Mouse (Mus musculus) induced T-regulatory cell, adult 2 months (primary cell): ENCODE data around the gene Tmem104.

Source experiments
- DNase-seq: peaks from one replicate; pipeline ENCODE4 v3.0.0-alpha.2; 2012; ENCODE audit warnings: low read depth

The Tmem104 gene

GRCm38 (mm10) chr11:115279726-115280125 is 92.4 kb downstream of the Tmem104 start:
- peak; percentile 37 for DNase-seq

GRCm38 (mm10) chr11:115282295-115282694 is 95.0 kb downstream of the Tmem104 start:
- DNase-seq: no peak

GRCm38 (mm10) chr11:115282723-115283485 is 95.6 kb downstream of the Tmem104 start:
- no peak for DNase-seq

- DNase-seq: no peak
These were observed 96.1 kb downstream of the Tmem104 start for GRCm38 (mm10) chr11:115283486-115283765.

- no peak for DNase-seq
These were observed 96.8 kb downstream of the Tmem104 start for GRCm38 (mm10) chr11:115283891-115284620.

- no peak for DNase-seq
These were observed 98.0 kb downstream of the Tmem104 start for GRCm38 (mm10) chr11:115285282-115285681.

- DNase-seq: no peak
These were observed 99.1 kb downstream of the Tmem104 start for GRCm38 (mm10) chr11:115286201-115286993.

- no peak for DNase-seq
These were observed 100.1 kb downstream of the Tmem104 start for GRCm38 (mm10) chr11:115287386-115287785.

- no peak for DNase-seq
These were observed 101.0 kb downstream of the Tmem104 start for GRCm38 (mm10) chr11:115288305-115288704.

- no peak for DNase-seq
These were observed 102.6 kb downstream of the Tmem104 start for GRCm38 (mm10) chr11:115289885-115290284.

- DNase-seq: no peak
These were observed 103.0 kb downstream of the Tmem104 start for GRCm38 (mm10) chr11:115290314-115290713.

- DNase-seq: no peak
These were observed 103.6 kb downstream of the Tmem104 start for GRCm38 (mm10) chr11:115290919-115291318.

- no peak for DNase-seq
These were observed 104.2 kb downstream of the Tmem104 start for GRCm38 (mm10) chr11:115291503-115291902.

GRCm38 (mm10) chr11:115292631-115293375 is 105.5 kb downstream of the Tmem104 start:
- no peak for DNase-seq

- no peak for DNase-seq
These were observed 108.7 kb downstream of the Tmem104 start for GRCm38 (mm10) chr11:115295939-115296338.
